Mouse (Mus musculus) forebrain, embryonic 12.5 days (tissue): ENCODE results near the gene A730071L15Rik. TPM values are rescaled to one million over a fixed set of nuclear protein-coding genes. Genes with fewer than 3 reads are reported as not detected.

Experiments
- ATAC-seq: fragments of 200-750 bp; cut with Nextera tagmentation; 2 replicates; pipeline ENCODE4 v1.8.0; 2017; ENCODE audit warnings: moderate TSS enrichment; ENCODE audit not compliant: low FRiP score
- H3K27ac ChIP-seq: fragments of 300-500 bp; sonication (generic); 2 replicates; pipeline ENCODE4 v1.5.1; 2016; ENCODE audit warnings: mild to moderate bottlenecking
- H3K27me3 ChIP-seq: fragments of 300-500 bp; sonication (generic); 2 replicates; pipeline ENCODE4 v1.6.1; 2016; ENCODE audit warnings: mild to moderate bottlenecking
- H3K36me3 ChIP-seq: fragments of 300-500 bp; sonication (generic); replicated peaks from 2 replicates; pipeline ENCODE4 v1.6.1; 2016; ENCODE audit warnings: mild to moderate bottlenecking
- H3K4me1 ChIP-seq: fragments of 300-500 bp; sonication (generic); 2 replicates; pipeline ENCODE4 v1.6.1; 2016
- H3K4me2 ChIP-seq: fragments of 300-500 bp; sonication (generic); 2 replicates; pipeline ENCODE4 v1.6.1; 2016; ENCODE audit warnings: mild to moderate bottlenecking, moderate library complexity
- H3K4me3 ChIP-seq: fragments of 300-500 bp; sonication (generic); replicated peaks from 2 replicates; pipeline ENCODE4 v1.5.1; 2016; ENCODE audit warnings: mild to moderate bottlenecking
- H3K9ac ChIP-seq: fragments of 300-500 bp; sonication (generic); 2 replicates; pipeline ENCODE4 v1.6.1; 2016; ENCODE audit warnings: mild to moderate bottlenecking
- H3K9me3 ChIP-seq: fragments of 300-500 bp; sonication (generic); 2 replicates; pipeline ENCODE4 v1.6.1; 2016
- WGBS: fragments of 180-500 bp; shearing (Covaris S2); methylation state at CpG from one replicate; pipeline ENCODE4 v1.1.7; 2016; 5-methylcytosine and 5-hydroxymethylcytosine counted together
- polyA plus RNA-seq: library from polyadenylated mRNA; unstranded; fragments of >200 nt; fragmentation: Nextera tagmentation; extraction: Ambion mirVana; gene quantifications from 2 replicates; pipeline ENCODE4 v1.2.1, GENCODE M21; 2016

Gene A730071L15Rik
- polyA plus RNA-seq, 1 experiment from 2014 or later = 0.46 TPM

DNA sequence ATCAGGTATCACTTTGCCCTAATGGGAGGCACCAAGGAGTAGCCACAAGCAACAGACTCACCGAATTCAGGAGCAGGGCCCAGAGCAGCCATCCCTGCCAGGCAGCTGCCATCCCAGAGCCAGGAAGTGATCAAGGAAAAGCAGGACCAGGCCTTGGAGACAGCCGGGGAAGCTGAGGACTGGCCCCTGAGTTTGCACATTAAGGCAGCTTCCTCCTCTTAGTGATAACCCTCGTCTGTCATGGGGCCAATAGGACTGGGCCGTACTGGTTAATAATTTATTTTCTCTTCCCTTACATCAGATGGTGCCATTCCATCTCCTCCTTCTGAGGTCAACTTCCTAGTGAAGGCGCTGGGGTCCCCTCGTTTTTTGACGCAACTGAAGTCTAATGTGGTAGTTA is 30.2 kb downstream of the A730071L15Rik start, which contains the start of gene Npc1l1:
Npc1l1 (minus strand) TSS at position 132 of the 400 bp plus-strand sequence.
- 89% methylated on average over 7 of the region's 7 CpGs for WGBS
- Histone ChIP-seq H3K4me1 (no peaks in the 10 kb centered on the region), H3K36me3 (no peaks in the 10 kb centered on the region), H3K4me2 (no peak within 1 kb of the TSS), H3K9me3 (0 out of 2 replicates have a peak, but pooled peaks cover 9% of the 10 kb centered on the region), H3K27me3 (no peaks in the 10 kb centered on the region), H3K27ac (no peak within 1 kb of the TSS), H3K9ac (no peak within 1 kb of the TSS), H3K4me3 (no peak within 1 kb of the TSS)
- no peak for ATAC-seq

DNA sequence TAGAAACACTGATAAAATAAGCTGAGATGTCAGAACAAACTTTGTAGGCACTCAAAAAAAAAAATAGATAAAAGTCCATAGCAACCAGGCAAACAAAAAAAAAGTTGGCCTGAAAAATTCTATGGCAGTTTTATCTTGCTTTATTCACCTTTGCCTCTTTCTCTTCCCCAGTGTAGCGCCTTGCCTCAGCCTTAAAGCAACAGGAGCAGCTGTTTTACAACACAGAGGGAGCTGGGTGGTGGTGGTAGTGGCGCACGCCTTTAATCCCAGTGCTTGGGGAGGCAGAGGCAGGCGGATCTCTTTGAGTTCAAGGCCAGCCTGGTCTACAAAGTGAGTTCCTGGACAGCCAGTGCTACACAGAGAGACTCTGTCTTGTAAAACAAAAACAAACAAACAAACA is 33.2 kb downstream of the A730071L15Rik start:
- Histone ChIP-seq H3K4me2 (no peak overlapping the region), H3K9ac (no peak overlapping the region), H3K27me3 (no peaks in the 10 kb centered on the region), H3K4me3 (no peak overlapping the region), H3K9me3 (peaks cover 21% of the 10 kb centered on the region; the same call in 1 of the 2 replicates), H3K4me1 (no peaks in the 10 kb centered on the region), H3K36me3 (no peaks in the 10 kb centered on the region), H3K27ac (no peak overlapping the region)
- WGBS = 84% methylated on average over 4 of the region's 4 CpGs
- ATAC-seq = no peak

DNA sequence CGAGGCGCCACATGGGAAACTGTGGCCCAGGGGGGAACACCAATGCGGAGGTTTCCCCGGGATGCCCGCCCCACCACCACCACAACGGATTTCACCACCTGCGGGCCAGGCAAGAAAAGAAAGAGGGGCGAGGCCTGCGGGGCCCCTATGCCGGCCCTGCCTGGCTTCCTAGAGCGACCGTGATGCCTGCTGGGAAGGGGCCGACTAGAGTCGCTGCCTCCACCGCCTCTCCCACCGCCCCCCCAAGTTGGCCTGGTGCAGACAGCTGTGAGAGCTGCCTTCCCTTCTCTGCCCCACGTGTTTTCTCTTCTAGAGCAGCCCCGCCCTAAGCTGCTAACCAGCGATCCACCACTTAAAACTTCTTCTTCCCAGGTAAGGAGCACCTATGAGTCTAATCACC is 44.9 kb downstream of the A730071L15Rik start:
- H3K9me3 ChIP-seq = no peaks in the 10 kb centered on the region
- H3K4me2 ChIP-seq = no peak overlapping the region
- no peak overlapping the region for H3K27ac ChIP-seq
- no peak overlapping the region for H3K4me3 ChIP-seq
- H3K9ac ChIP-seq = no peak overlapping the region
- no peaks in the 10 kb centered on the region for H3K36me3 ChIP-seq
- ATAC-seq = no peak
- 59% methylated on average over 19 of the region's 19 CpGs for WGBS
- no peaks in the 10 kb centered on the region for H3K4me1 ChIP-seq
- no peaks in the 10 kb centered on the region for H3K27me3 ChIP-seq

Other genes with a start within 250 kb of the A730071L15Rik start
- gene Gck, start 249.9 kb upstream of the A730071L15Rik start, polyA plus RNA-seq = 2.9 and 3.5 TPM in 2 replicates
- 58.4 and 59.8 TPM in 2 replicates for gene Ykt6, start 244.3 kb upstream of the A730071L15Rik start, polyA plus RNA-seq
- gene Camk2b, start 133.7 kb upstream of the A730071L15Rik start, polyA plus RNA-seq = 11.0 and 11.7 TPM in 2 replicates
- 60.5 and 64.1 TPM in 2 replicates for gene Nudcd3, start 386 bp downstream of the A730071L15Rik start, polyA plus RNA-seq
- gene Npc1l1, start 30.1 kb downstream of the A730071L15Rik start, polyA plus RNA-seq = not detected in 2 replicates
- gene Ddx56, start 67.7 kb downstream of the A730071L15Rik start, polyA plus RNA-seq = 97.4 TPM in 2 replicates
- 151 TPM in 2 replicates for gene Tmed4, start 74.8 kb downstream of the A730071L15Rik start, polyA plus RNA-seq
- gene Ogdh, start 91.6 kb downstream of the A730071L15Rik start, polyA plus RNA-seq = 87.7 and 96.4 TPM in 2 replicates
- 22.8 and 26.0 TPM in 2 replicates for gene Zmiz2, start 189.0 kb downstream of the A730071L15Rik start, polyA plus RNA-seq
- 4,594 and 4,665 TPM in 2 replicates for gene Ppia, start 215.4 kb downstream of the A730071L15Rik start, polyA plus RNA-seq
- 853 and 916 TPM in 2 replicates for gene H2afv, start 244.4 kb downstream of the A730071L15Rik start, polyA plus RNA-seq